Mouse (Mus musculus) heart, embryonic 12.5 days (tissue): ENCODE data around the gene Ttc28. TPM values are rescaled to one million over a fixed set of nuclear protein-coding genes. Genes with fewer than 3 reads are reported as not detected.

Source experiments
- ATAC-seq: fragments of 200-750 bp; cut with Nextera tagmentation; 2 replicates; pipeline ENCODE4 v1.8.0; 2017; ENCODE audit warnings: moderate TSS enrichment, moderate library complexity; ENCODE audit not compliant: insufficient number of reproducible peaks, low FRiP score
- H3K27ac ChIP-seq: fragments of 300-500 bp; sonication (generic); 2 replicates; pipeline ENCODE4 v1.5.1; 2016; ENCODE audit warnings: mild to moderate bottlenecking, moderate library complexity; ENCODE audit not compliant: poor library complexity, severe bottlenecking
- H3K27me3 ChIP-seq: fragments of 300-500 bp; sonication (generic); replicated peaks from 2 replicates; pipeline ENCODE4 v1.6.1; 2016; ENCODE audit warnings: mild to moderate bottlenecking, moderate library complexity
- H3K36me3 ChIP-seq: fragments of 300-500 bp; sonication (generic); 2 replicates; pipeline ENCODE4 v1.6.1; 2016; ENCODE audit warnings: mild to moderate bottlenecking, moderate library complexity
- H3K4me1 ChIP-seq: fragments of 300-500 bp; sonication (generic); replicated peaks from 2 replicates; pipeline ENCODE4 v1.6.1; 2016; ENCODE audit warnings: mild to moderate bottlenecking
- H3K4me2 ChIP-seq: fragments of 300-500 bp; sonication (generic); 2 replicates; pipeline ENCODE4 v1.6.1; 2016; ENCODE audit warnings: mild to moderate bottlenecking, moderate library complexity
- H3K4me3 ChIP-seq: fragments of 300-500 bp; sonication (generic); 2 replicates; pipeline ENCODE4 v1.5.1; 2016; ENCODE audit warnings: mild to moderate bottlenecking
- H3K9ac ChIP-seq: fragments of 300-500 bp; sonication (generic); 2 replicates; pipeline ENCODE4 v1.6.1; 2016; ENCODE audit warnings: mild to moderate bottlenecking, moderate library complexity
- H3K9me3 ChIP-seq: fragments of 300-500 bp; sonication (generic); replicated peaks from 2 replicates; pipeline ENCODE4 v1.6.1; 2016; ENCODE audit warnings: mild to moderate bottlenecking, moderate library complexity
- WGBS: fragments of 180-500 bp; shearing (Covaris S2); methylation state at CpG from one replicate; pipeline ENCODE4 v1.1.7; 2016; 5-methylcytosine and 5-hydroxymethylcytosine counted together
- polyA plus RNA-seq: library from polyadenylated mRNA; unstranded; fragments of >200 nt; fragmentation: Nextera tagmentation; extraction: Ambion mirVana; gene quantifications from 2 replicates; pipeline ENCODE4 v1.2.1, GENCODE M21; 2016

The Ttc28 gene
- polyA plus RNA-seq, 1 experiment from 2014 or later, result 10.3 TPM

DNA sequence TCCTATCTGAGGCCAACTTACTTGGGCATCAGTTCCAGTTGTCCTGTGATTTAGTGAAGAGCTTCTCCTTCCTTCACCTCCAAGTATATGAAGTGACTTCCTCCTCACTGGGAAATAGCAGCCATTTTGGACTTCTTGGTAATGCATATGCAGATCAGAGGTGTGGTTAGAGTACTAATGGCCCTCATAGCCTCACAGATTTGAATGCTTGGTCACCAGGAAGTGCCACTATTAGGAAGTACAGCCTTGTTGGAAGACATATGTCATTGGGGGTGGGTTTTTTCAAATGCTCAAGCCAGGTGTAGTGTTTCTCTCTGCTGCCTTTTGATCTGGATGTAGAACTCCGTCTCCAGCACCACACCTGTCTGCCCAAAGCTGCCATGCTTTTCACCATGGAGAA is 10.3 kb downstream of the Ttc28 start:
- H3K9ac ChIP-seq, result no peak overlapping the region

DNA sequence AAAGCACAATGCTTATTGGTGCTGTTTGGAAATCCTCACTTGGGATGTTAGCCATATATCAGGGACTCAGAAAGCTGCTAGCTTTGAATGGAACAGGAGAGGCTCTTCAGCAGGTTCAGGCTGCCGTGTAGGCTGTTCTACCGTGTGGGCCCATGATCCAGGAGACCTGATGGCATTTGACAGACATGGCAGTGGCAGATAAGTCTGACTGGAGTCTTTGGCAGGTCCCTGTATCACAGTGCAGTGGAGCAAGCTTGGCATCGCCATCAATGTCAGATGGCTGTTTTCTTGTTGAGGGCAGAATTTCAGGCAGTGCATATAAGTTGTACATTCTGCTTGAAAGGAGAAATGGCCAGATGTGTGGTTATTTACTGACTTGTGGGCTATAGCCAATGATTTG is 11.0 kb downstream of the Ttc28 start:
- H3K4me3 ChIP-seq, result no peak overlapping the region
- WGBS, result 82% methylated on average over 3 of the region's 3 CpGs
- no peak overlapping the region for H3K27ac ChIP-seq
- no peak for ATAC-seq
- no peaks in the 10 kb centered on the region for H3K27me3 ChIP-seq
- no peaks in the 10 kb centered on the region for H3K4me1 ChIP-seq
- H3K9me3 ChIP-seq, result no peaks in the 10 kb centered on the region
- H3K36me3 ChIP-seq, result peaks cover 42% of the 10 kb centered on the region
- no peak overlapping the region for H3K9ac ChIP-seq
- no peak overlapping the region for H3K4me2 ChIP-seq

More for the DNA sequence above, 10.3 kb downstream of the Ttc28 start:
- no peak overlapping the region for H3K4me2 ChIP-seq
- no peaks in the 10 kb centered on the region for H3K4me1 ChIP-seq
- 73% methylated on average over 1 of the region's 1 CpGs for WGBS
- H3K36me3 ChIP-seq, result peaks cover 39% of the 10 kb centered on the region
- no peaks in the 10 kb centered on the region for H3K27me3 ChIP-seq
- H3K27ac ChIP-seq, result no peak overlapping the region
- no peak for ATAC-seq
- no peak overlapping the region for H3K4me3 ChIP-seq
- no peaks in the 10 kb centered on the region for H3K9me3 ChIP-seq

DNA sequence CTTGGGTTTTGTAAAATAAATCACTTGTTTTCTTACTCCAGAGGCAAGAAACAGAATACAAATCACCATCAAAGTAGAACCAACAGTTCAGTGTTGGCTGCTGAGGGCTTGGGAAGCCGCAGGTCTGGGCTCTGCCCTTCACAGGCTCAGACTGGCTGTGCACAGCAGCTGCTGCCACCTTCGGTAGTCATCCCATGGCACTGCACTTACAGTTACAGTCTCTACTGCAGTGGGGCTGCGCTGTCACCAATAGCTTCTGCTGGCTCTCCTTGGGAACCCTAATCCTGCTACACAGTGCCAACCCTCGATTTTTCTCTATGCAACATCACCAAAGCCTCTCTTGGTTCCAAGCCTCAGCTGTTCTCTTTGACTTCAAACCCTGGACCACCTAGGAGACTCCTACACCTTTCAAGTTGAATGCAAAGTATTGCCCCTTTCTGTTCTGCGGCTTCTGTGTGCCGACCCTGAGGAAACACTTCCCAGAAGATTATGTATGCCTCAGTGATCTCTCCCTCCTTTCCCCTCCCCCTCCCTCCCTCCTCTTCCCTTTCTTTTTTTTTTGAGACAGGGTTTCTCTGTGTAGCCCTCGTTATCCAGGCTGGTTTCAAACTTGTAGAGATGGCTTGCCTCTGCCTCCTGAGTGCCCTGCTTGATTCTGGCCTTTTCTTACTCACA is 17.6 kb downstream of the Ttc28 start:
- Histone ChIP-seq H3K4me3 (no peak overlapping the region), H3K4me2 (no peak overlapping the region), H3K9me3 (no peaks in the 10 kb centered on the region), H3K4me1 (no peaks in the 10 kb centered on the region), H3K27ac (no peak overlapping the region), H3K9ac (no peak overlapping the region), H3K27me3 (no peaks in the 10 kb centered on the region), H3K36me3 (peaks cover 50% of the 10 kb centered on the region)
- WGBS, result 51% methylated on average over 7 of the region's 7 CpGs
- ATAC-seq, result no peak

DNA sequence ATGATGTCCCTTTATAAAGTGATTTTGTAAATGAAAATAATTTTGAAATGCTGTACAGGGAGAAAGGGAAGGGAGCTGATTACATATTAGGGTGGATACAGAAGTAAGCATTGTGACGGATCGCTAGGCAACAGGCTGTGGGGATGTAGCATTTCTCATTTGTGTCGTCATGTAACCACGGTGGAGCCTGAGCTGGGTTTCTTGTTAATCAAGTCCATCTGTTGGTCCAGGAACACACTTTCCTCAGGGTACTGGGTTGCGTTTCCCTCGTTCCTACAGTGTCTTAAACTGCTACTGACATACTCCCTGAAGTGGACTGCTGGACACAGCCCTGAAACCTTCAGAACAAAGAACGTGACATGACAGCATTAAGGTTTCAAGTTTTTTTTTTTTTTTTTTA is 18.6 kb downstream of the Ttc28 start:
- H3K4me2 ChIP-seq, result no peak overlapping the region
- H3K4me3 ChIP-seq, result no peak overlapping the region
- no peaks in the 10 kb centered on the region for H3K27me3 ChIP-seq
- peaks cover 41% of the 10 kb centered on the region for H3K36me3 ChIP-seq
- WGBS, result 75% methylated on average over 7 of the region's 7 CpGs
- H3K9me3 ChIP-seq, result no peaks in the 10 kb centered on the region
- H3K9ac ChIP-seq, result no peak overlapping the region
- H3K4me1 ChIP-seq, result no peaks in the 10 kb centered on the region
- ATAC-seq, result no peak
- H3K27ac ChIP-seq, result no peak overlapping the region

DNA sequence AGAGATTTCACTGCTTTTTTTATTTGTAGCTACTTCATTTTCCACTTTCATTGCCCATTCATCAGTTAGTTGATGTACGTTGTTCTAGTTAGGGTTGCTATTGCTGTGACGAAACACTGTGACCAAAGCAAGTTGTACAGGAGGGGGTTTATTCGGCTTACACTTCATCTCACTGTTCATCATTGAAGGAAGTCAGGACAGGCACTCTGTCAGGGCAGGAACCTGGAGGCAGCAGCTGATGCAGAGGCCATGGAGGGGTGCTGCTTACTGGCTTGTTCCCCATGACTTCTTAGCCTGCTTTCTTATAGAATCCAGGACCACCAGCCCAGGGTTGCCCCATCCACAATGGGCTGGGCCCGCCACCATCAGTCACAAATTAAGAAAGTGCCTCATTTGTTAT is 19.2 kb downstream of the Ttc28 start:
- no peaks in the 10 kb centered on the region for H3K9me3 ChIP-seq
- WGBS, result 83% methylated on average over 4 of the region's 4 CpGs
- H3K9ac ChIP-seq, result no peak overlapping the region
- ATAC-seq, result no peak
- H3K36me3 ChIP-seq, result peaks cover 35% of the 10 kb centered on the region
- no peaks in the 10 kb centered on the region for H3K4me1 ChIP-seq
- H3K27me3 ChIP-seq, result no peaks in the 10 kb centered on the region
- H3K4me3 ChIP-seq, result no peak overlapping the region
- H3K27ac ChIP-seq, result no peak overlapping the region
- H3K4me2 ChIP-seq, result no peak overlapping the region

DNA sequence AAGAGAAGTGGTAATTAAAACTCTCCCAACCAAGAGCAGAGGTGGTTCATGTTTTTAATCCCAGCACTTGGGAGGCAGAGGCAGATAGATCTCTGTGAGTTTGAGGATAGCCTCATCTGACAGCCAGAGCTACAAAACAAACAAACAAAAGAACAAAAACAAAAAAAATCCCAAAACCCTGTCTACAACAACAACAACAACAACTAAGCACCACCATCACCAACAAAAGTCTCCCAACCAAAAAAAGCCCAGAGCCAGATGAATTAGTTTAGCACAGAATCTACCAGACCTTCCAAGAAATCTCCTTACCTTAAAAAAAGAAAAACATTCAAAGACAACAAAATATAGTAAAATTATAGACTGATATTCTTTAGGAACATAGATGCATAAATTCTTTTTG is 20.7 kb downstream of the Ttc28 start:
- Histone ChIP-seq H3K9ac (no peak overlapping the region), H3K9me3 (no peaks in the 10 kb centered on the region), H3K27ac (no peak overlapping the region), H3K27me3 (no peaks in the 10 kb centered on the region), H3K36me3 (peaks cover 22% of the 10 kb centered on the region), H3K4me3 (no peak overlapping the region), H3K4me1 (no peaks in the 10 kb centered on the region), H3K4me2 (no peak overlapping the region)
- ATAC-seq, result no peak

DNA sequence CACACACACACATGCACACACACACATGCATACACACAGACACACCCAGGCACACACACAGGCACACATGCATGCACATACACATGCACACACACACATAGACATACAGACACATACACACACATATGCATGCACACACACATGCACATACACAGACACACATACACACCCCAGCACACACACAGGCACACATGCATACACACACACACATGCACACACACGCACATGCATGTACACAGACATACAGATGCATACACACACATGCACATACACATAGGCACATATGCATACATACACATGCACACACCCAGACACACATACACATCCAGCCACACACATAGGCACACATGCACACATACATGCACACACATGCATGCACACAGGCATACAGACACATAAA is 27.1 kb downstream of the Ttc28 start:
- 90% methylated on average over 1 of the region's 1 CpGs for WGBS
- H3K27ac ChIP-seq, result no peak overlapping the region
- H3K4me2 ChIP-seq, result no peak overlapping the region
- H3K9ac ChIP-seq, result no peak overlapping the region
- H3K9me3 ChIP-seq, result no peaks in the 10 kb centered on the region; the same call in 1 of the 2 replicates
- no peak overlapping the region for H3K4me3 ChIP-seq
- no peak for ATAC-seq
- no peaks in the 10 kb centered on the region for H3K27me3 ChIP-seq
- H3K36me3 ChIP-seq, result peaks cover 9% of the 10 kb centered on the region
- peaks cover 6% of the 10 kb centered on the region for H3K4me1 ChIP-seq

DNA sequence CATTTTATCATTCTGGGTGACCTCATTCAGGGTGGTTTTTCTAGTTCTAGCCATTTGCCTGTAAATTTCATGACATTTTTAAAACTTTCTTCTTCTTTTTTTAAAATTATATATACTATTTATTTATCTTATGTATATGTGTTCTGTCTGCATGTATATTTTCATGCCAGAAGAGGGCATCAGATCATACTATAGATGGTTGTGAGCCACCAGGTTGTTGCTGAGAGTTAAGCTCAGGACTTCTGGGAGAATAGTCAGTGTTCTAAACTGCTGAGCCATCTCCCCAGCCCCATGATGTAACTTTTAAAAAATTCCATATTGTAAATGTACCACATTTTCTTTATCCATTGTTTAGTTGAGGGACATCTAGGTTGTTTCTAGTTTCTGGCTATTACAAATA is 29.3 kb downstream of the Ttc28 start:
- Histone ChIP-seq H3K27ac (no peak overlapping the region), H3K27me3 (no peaks in the 10 kb centered on the region), H3K4me2 (no peak overlapping the region), H3K36me3 (peaks cover 9% of the 10 kb centered on the region), H3K9me3 (no peaks in the 10 kb centered on the region; the same call in 1 of the 2 replicates), H3K9ac (no peak overlapping the region), H3K4me1 (peaks cover 10% of the 10 kb centered on the region), H3K4me3 (no peak overlapping the region)
- ATAC-seq, result no peak

DNA sequence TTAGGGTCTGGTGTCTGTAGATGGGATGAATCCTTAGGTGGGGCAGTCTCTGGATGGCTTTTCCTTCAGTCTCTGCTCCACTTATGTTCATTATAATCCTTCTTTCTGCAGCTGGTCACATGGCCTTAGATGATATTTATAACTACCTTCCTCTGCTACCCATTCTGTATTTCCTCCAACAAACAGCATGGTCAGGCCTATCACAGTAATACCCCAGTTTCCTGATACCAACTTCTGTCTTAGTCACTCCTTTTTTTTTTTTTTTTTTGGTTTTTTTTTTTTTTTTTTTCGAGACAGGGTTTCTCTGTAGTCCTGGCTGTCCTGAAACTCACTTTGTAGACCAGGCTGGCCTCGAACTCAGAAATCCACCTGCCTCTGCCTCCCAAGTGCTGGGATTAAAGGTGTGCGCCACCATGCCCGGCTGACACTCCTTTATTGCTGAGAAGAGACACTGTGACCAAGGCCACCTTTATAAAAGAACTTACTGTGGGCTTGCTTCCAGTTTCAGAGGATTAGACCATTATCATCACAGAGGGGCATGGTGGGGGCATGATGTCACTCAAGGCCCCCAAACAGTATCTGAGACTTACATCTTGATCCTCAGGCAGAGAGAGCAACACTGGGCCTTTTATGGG is 30.5 kb downstream of the Ttc28 start:
- no peak for ATAC-seq
- H3K4me2 ChIP-seq, result no peak overlapping the region
- H3K36me3 ChIP-seq, result peaks cover 9% of the 10 kb centered on the region
- H3K4me1 ChIP-seq, result peaks cover 10% of the 10 kb centered on the region
- H3K9ac ChIP-seq, result no peak overlapping the region
- H3K27ac ChIP-seq, result no peak overlapping the region
- no peaks in the 10 kb centered on the region; the same call in 1 of the 2 replicates for H3K9me3 ChIP-seq
- H3K27me3 ChIP-seq, result no peaks in the 10 kb centered on the region
- H3K4me3 ChIP-seq, result no peak overlapping the region
- WGBS, result 83% methylated on average over 4 of the region's 4 CpGs

DNA sequence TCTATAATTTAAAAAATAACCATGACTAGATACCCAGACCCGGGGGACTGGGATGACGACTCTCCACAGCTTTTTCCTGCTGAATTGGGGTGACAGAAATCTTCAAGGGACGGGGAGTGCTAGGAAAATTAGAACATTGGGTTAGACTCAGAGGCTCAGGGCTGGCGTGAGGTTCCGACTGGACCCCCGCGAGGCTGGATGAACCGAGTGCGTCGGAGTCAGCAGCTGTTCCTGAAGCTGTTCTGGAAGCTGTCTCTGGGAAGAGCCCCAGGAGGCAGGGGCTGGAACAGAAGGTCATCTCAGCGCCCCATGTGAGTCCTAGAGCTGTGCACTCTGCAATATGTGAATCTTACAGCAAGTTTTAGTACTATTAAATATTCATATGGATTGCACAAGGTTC is 35.3 kb downstream of the Ttc28 start:
- Histone ChIP-seq H3K27me3 (no peaks in the 10 kb centered on the region), H3K4me2 (no peak overlapping the region)
- 78% methylated on average over 11 of the region's 11 CpGs for WGBS

DNA sequence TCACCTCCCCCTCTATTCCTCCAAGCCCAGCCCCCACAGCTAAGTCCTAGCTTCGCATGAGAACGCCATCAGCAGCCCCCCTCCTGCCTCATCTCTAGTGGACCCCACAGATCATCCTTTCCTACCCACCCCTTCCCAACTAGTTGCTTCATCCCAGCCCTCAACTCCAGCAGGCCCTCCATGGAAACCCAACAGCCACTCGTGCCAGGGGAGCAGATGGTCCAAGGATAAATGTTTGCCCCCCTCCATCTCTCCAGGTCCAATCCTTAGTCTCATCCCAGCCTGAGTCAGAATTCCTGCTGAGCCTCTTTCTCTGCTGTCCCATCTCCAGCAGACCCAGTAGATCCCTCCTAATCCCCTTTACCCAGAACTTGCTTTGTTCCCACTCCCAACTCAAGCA is 36.6 kb downstream of the Ttc28 start:
- Histone ChIP-seq H3K9me3 (no peaks in the 10 kb centered on the region), H3K27me3 (no peaks in the 10 kb centered on the region), H3K36me3 (no peaks in the 10 kb centered on the region), H3K4me3 (no peak overlapping the region), H3K4me2 (no peak overlapping the region), H3K4me1 (peaks cover 16% of the 10 kb centered on the region), H3K27ac (no peak overlapping the region), H3K9ac (no peak overlapping the region)
- WGBS, result 88% methylated on average over 3 of the region's 3 CpGs
- no peak for ATAC-seq

More for the DNA sequence above, 35.3 kb downstream of the Ttc28 start:
- Histone ChIP-seq H3K9me3 (no peaks in the 10 kb centered on the region), H3K9ac (no peak overlapping the region), H3K27ac (no peak overlapping the region), H3K4me1 (peaks cover 16% of the 10 kb centered on the region), H3K36me3 (no peaks in the 10 kb centered on the region), H3K4me3 (no peak overlapping the region)
- no peak for ATAC-seq

DNA sequence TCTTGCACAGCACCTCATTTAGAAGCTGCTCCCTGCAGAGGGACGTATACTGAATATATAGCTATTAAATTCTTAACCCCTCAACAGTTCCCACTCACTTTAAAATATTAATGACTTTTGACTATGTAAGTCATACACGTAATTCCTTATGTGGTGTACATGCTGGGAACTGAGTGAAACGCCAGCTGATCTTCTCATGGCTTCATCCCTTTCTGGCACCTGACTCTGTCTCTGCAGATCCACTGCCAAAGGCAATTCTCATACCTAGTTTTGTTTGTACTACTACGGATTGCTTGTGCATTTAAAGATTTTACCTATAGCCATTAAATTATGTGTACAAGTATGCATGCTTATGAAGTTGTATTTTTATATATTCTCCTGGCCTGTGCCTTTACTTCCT is 39.9 kb downstream of the Ttc28 start:
- 79% methylated on average over 4 of the region's 4 CpGs for WGBS
- H3K4me1 ChIP-seq, result peaks cover 16% of the 10 kb centered on the region

More for the DNA sequence above, 39.9 kb downstream of the Ttc28 start:
- no peaks in the 10 kb centered on the region for H3K27me3 ChIP-seq
- H3K9ac ChIP-seq, result no peak overlapping the region
- no peak overlapping the region for H3K4me2 ChIP-seq
- no peak for ATAC-seq
- H3K9me3 ChIP-seq, result no peaks in the 10 kb centered on the region
- H3K4me3 ChIP-seq, result no peak overlapping the region
- H3K27ac ChIP-seq, result no peak overlapping the region
- H3K36me3 ChIP-seq, result no peaks in the 10 kb centered on the region
